Mouse (Mus musculus) C2C12 (cell line): ENCODE results near the gene Hephl1.

Source experiments
- MYOG ChIP-seq: IDR thresholded peaks from one replicate; pipeline ENCODE4 v1.6.1; 2011; ENCODE audit not compliant: control insufficient read depth, insufficient read length; ENCODE audit errors: extremely low read depth
- USF1 ChIP-seq: IDR thresholded peaks from one replicate; pipeline ENCODE4 v1.6.1; 2011; ENCODE audit warnings: low read depth, mild to moderate bottlenecking, control low read depth, moderate library complexity

DNA sequence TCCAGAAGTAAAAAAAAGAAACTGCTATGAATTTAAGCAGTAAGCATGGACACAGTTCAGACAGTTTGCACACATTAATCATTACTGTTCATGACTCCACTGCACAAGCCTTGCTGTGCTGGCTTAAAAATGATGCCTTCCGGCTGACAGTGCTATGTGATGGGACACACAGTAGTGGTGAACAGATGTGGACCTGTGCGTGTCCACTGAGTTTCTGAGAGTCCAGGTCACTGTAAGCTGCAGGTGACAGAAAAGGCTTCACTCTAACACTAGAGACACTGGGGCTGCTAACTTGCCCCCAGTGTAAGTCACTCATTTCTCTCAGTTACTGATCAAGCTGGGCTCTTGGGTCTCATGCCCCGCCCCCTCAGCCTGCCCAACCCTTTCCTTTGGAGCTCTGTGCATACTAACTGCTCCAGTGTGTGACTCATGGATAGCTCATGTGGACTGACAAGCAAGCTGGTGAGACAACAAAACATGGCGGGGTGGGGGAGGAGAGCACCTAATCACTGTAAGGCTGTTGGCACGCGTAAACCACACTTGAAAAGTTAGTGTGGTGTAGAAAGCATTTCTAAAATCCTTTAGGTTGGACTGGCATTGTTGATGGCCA, 43.1 kb downstream of the Hephl1 start:
- TF ChIP-seq MYOG (no peak), USF1 (no peak)
